Mouse (Mus musculus) 3T3-L1 (cell line): ENCODE measurements around the gene Zfp992.
"Not testable (repeated sequence)": the region's sequence is repeated elsewhere in the genome, so short reads cannot be mapped to it uniquely, and the experiment has no call there.

Experiments used
- DNase-seq: peaks from one replicate; pipeline ENCODE4 v3.0.0-alpha.2; 2015; ENCODE audit warnings: low read depth, low spot score

The Zfp992 gene

GRCm38 (mm10) chr4:146517150-146517549 is 68.3 kb downstream of the Zfp992 start:
- not testable (repeated sequence) for DNase-seq
